Mouse (Mus musculus) lung, postnatal 0 days (tissue): ENCODE results near the gene Aff4. TPM values are rescaled to one million over a fixed set of nuclear protein-coding genes. Genes with fewer than 3 reads are reported as not detected.

Source experiments
- ATAC-seq: fragments of 200-750 bp; cut with Nextera tagmentation; 2 replicates; pipeline ENCODE4 v1.8.0; 2017; ENCODE audit warnings: moderate library complexity
- DNase-seq: peaks from one replicate; pipeline ENCODE4 v3.0.0-alpha.2; 2016; ENCODE audit warnings: low spot score
- H3K27ac ChIP-seq: fragments of 300-500 bp; sonication (generic); 2 replicates; pipeline ENCODE4 v1.5.1; 2014; ENCODE audit warnings: antibody characterized with exemption, mild to moderate bottlenecking, low read length, mixed read lengths
- H3K27me3 ChIP-seq: fragments of 300-500 bp; sonication (generic); replicated peaks from 2 replicates; pipeline ENCODE4 v1.6.1; 2014; ENCODE audit warnings: low read length, mixed read lengths; ENCODE audit not compliant: insufficient read depth
- H3K36me3 ChIP-seq: fragments of 300-500 bp; sonication (generic); 2 replicates; pipeline ENCODE4 v1.6.1; 2014; ENCODE audit warnings: low read length, mixed read lengths; ENCODE audit not compliant: insufficient read depth
- H3K4me1 ChIP-seq: fragments of 300-500 bp; sonication (generic); 2 replicates; pipeline ENCODE4 v1.6.1; 2014; ENCODE audit warnings: antibody characterized with exemption, low read depth, low read length, mixed read lengths; ENCODE audit not compliant: insufficient read depth
- H3K4me2 ChIP-seq: fragments of 300-500 bp; sonication (generic); replicated peaks from 2 replicates; pipeline ENCODE4 v1.6.1; 2014; ENCODE audit warnings: low read depth, mild to moderate bottlenecking, low read length, moderate library complexity, mixed read lengths
- H3K4me3 ChIP-seq: fragments of 300-500 bp; sonication (generic); 2 replicates; pipeline ENCODE4 v1.5.1; 2014; ENCODE audit warnings: low read depth, low read length
- H3K9ac ChIP-seq: fragments of 300-500 bp; sonication (generic); replicated peaks from 2 replicates; pipeline ENCODE4 v1.6.1; 2014; ENCODE audit warnings: low read depth, mild to moderate bottlenecking
- H3K9me3 ChIP-seq: fragments of 300-500 bp; sonication (generic); 2 replicates; pipeline ENCODE4 v1.6.1; 2016; ENCODE audit warnings: low read length, mixed read lengths
- CTCF ChIP-seq: IDR thresholded peaks from 2 replicates; pipeline ENCODE4 v1.5.1; 2016; ENCODE audit warnings: antibody characterized with exemption, mild to moderate bottlenecking
- EP300 ChIP-seq: IDR thresholded peaks from 2 replicates; pipeline ENCODE4 v1.6.1; 2016; ENCODE audit warnings: antibody characterized with exemption, mild to moderate bottlenecking, control low read depth
- WGBS: fragments of 180-500 bp; shearing (Covaris S2); extraction: QIAGEN DNeasy Blood & Tissue Kit; methylation state at CpG from one replicate; pipeline ENCODE4 v1.1.7; 2014; 5-methylcytosine and 5-hydroxymethylcytosine counted together
- polyA plus RNA-seq: library from polyadenylated mRNA; unstranded; fragments of >200 nt; fragmentation: Nextera tagmentation; extraction: Ambion mirVana; gene quantifications from 2 replicates; pipeline ENCODE4 v1.2.1, GENCODE M21; 2015

The Aff4 gene
- polyA plus RNA-seq, 1 experiment from 2014 or later = 50.9 TPM

DNA sequence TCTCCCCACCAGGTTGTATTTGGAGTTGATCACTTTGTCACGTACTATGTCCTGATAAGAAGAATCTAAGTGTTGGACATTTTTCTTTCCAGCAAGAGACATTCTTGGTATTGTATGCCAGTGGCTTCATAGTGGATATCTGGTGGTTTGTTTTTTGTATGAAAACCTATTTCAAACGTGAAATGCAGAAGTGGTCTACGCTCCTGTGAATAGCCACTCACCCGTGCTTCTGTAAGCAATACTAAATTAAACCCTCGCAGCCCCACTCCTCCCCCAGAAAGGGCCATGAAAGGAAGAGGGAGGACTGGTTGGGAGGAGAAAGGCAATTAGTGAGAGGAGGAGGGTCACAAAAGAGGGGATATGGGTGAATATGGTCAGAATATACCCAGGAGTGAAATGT, 7.9 kb upstream of the Aff4 start:
- TF ChIP-seq EP300 (no peak), CTCF (no peak)

GRCm38 (mm10) chr11:53345328-53345727, 5.3 kb upstream of the Aff4 start:
- ATAC-seq (no peak), DNase-seq (no peak)
- H3K9me3 ChIP-seq = no peaks in the 10 kb centered on the region
- WGBS = 12% methylated on average over 5 of the region's 5 CpGs
- H3K36me3 ChIP-seq = no peaks in the 10 kb centered on the region
- H3K9ac ChIP-seq = no peak overlapping the region
- no peak overlapping the region for H3K4me2 ChIP-seq
- TF ChIP-seq CTCF (no peak), EP300 (no peak)
- no peaks in the 10 kb centered on the region for H3K27me3 ChIP-seq
- H3K27ac ChIP-seq = no peak overlapping the region
- H3K4me3 ChIP-seq = no peak overlapping the region
- no peaks in the 10 kb centered on the region for H3K4me1 ChIP-seq

More for the DNA sequence above, 7.9 kb upstream of the Aff4 start:
- Histone ChIP-seq H3K36me3 (no peaks in the 10 kb centered on the region), H3K9ac (no peak overlapping the region), H3K27me3 (no peaks in the 10 kb centered on the region), H3K27ac (no peak overlapping the region), H3K4me3 (no peak overlapping the region), H3K4me2 (no peak overlapping the region), H3K4me1 (no peaks in the 10 kb centered on the region), H3K9me3 (no peaks in the 10 kb centered on the region)
- ATAC-seq = no peak
- DNase-seq = no peak
- 51% methylated on average over 5 of the region's 5 CpGs for WGBS

- H3K27ac ChIP-seq = no peak overlapping the region
- no peak overlapping the region for H3K9ac ChIP-seq
- 15% methylated on average over 2 of the region's 2 CpGs for WGBS
- ATAC-seq (no peak), DNase-seq (no peak)
- no peaks in the 10 kb centered on the region for H3K27me3 ChIP-seq
- H3K9me3 ChIP-seq = no peaks in the 10 kb centered on the region
- H3K4me2 ChIP-seq = no peak overlapping the region
- no peaks in the 10 kb centered on the region for H3K4me1 ChIP-seq
- TF ChIP-seq CTCF (no peak), EP300 (no peak)
- no peaks in the 10 kb centered on the region for H3K36me3 ChIP-seq
- no peak overlapping the region for H3K4me3 ChIP-seq
Observed at GRCm38 (mm10) chr11:53345738-53346137, 4.9 kb upstream of the Aff4 start.

GRCm38 (mm10) chr11:53351224-53351942, 750 bp downstream of the Aff4 start:
- peak overlapping the region; percentile 85 for H3K4me2 ChIP-seq
- TF ChIP-seq CTCF (no peak), EP300 (no peak)

DNA sequence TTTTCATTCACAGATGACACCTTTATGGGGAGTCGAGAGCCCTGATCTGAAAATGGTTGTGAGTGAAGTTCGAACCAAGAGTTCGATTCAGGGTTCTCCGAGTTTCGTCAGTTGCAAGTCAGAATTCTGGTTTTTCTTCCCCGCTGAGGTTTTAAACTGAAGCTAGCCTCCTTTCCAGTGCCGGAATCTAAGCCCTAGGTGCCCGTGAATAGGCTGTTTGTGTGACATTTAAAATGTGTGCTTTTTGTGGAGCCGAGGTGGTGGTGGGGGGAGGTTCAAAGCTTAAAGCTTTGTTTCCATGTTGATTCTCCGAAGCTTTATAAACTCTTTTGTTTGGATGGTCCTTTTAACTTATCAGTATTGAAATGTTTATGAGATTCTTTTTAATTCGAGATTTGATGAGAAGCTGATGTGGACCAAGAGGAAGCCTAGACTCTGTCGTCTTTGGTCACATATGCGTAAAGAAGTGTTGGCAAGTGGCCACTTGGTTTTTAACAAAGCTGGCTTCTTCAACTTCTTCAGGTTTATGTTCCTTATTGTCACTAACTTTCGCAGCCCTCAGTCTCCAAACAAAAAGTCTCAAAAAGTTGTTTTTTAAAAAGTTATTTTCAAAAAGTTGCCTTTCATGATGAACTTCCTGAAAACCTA, 1.4 kb downstream of the Aff4 start:
- H3K27me3 ChIP-seq = no peaks in the 10 kb centered on the region
- H3K4me3 ChIP-seq = peak overlapping the region; percentile 96
- no peak for ATAC-seq
- no peaks in the 10 kb centered on the region for H3K9me3 ChIP-seq
- peak overlapping the region; percentile 99 for H3K9ac ChIP-seq
- WGBS = 3% methylated on average over 14 of the region's 14 CpGs
- no peaks in the 10 kb centered on the region; the same call in 1 of the 2 replicates for H3K4me1 ChIP-seq
- H3K36me3 ChIP-seq = no peaks in the 10 kb centered on the region
- TF ChIP-seq CTCF (no peak), EP300 (no peak)
- peak overlapping the region; percentile 100 for H3K27ac ChIP-seq
- peak overlapping the region; percentile 85 for H3K4me2 ChIP-seq
- DNase-seq = peak; percentile 39

More at GRCm38 (mm10) chr11:53351224-53351942, 750 bp downstream of the Aff4 start:
- ATAC-seq (peak; percentile 5; the same call in 1 of the 2 replicates), DNase-seq (peak; percentile 83)
- Histone ChIP-seq H3K9me3 (no peaks in the 10 kb centered on the region), H3K36me3 (no peaks in the 10 kb centered on the region), H3K4me3 (peak overlapping the region; percentile 96), H3K4me1 (no peaks in the 10 kb centered on the region; the same call in 1 of the 2 replicates), H3K9ac (peak overlapping the region; percentile 99), H3K27me3 (no peaks in the 10 kb centered on the region), H3K27ac (peak overlapping the region; percentile 100)
- WGBS = under 1% methylated on average over 34 of the region's 35 CpGs

- Histone ChIP-seq H3K36me3 (no peaks in the 10 kb centered on the region), H3K27me3 (no peaks in the 10 kb centered on the region), H3K4me2 (no peak overlapping the region), H3K27ac (no peak overlapping the region), H3K9ac (no peak overlapping the region), H3K4me1 (no peaks in the 10 kb centered on the region), H3K4me3 (no peak overlapping the region), H3K9me3 (no peaks in the 10 kb centered on the region)
- no peak for DNase-seq
- no peak for TF ChIP-seq CTCF
- TF ChIP-seq EP300 = no peak
- no peak for ATAC-seq
- WGBS = 79% methylated on average over 5 of the region's 5 CpGs
Observed at GRCm38 (mm10) chr11:53358504-53359155, 8.0 kb downstream of the Aff4 start.
